In the genomic region with DNA sequence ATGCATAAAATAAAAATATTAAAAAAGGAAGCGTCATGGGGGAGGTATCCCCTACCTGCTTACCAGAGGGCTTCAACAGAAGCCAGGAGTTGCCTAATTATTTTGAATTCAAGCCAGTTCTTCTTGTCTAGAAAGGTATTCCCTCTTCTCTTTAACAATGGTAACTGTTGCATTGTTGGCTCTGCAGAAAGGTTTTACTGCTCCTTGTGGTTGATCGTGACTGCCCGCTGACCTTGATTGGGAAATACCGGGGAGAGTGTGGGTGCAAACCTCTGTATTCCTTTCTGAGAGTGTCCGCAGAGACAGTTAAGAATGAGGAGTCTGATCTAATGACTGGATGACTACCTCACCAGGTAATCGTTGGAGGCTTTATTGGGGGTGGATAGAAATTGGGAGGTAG, we compare ENCODE assay signal across 29 mouse cellular contexts. TPM values are rescaled to one million over a fixed set of nuclear protein-coding genes. Genes with fewer than 3 reads are reported as not detected.
DNase-seq lines count a peak whose midpoint lies in the region; ATAC-seq and TF ChIP-seq lines count a peak whose summit lies in the region.
"Had no signal": no experiment of that assay in that cellular context is flagged by ENCODE, and none has a peak within 500 bp of the region (broad histone marks: within the 10 kb centered on the region; RNA-seq: fewer than 3 reads in every experiment).

No protein-coding gene starts in this region.

- H3K4me2 ChIP-seq in forebrain, embryonic 14.5 days (ENCODE audit: low read length) = no peak overlapping the region
- H3K4me2 ChIP-seq in forebrain, embryonic 11.5 days (ENCODE audit: low read depth, low read length, severe bottlenecking) = no peak overlapping the region
- H3K4me2 ChIP-seq: embryonic facial prominence, embryonic 13.5 days; heart, embryonic 12.5 days; heart, embryonic 15.5 days; hindbrain, embryonic 13.5 days; intestine, embryonic 15.5 days had no signal

- CTCF ChIA-PET in Patski (lab: Charles Lee) = interaction anchor here (1.1 to 1.3 kb wide), 2 partner anchors 11 to 17 kb away, joined by 3 to 4 read pairs; no protein-coding TSS in a partner anchor

- H3K9ac ChIP-seq in forebrain, embryonic 14.5 days (ENCODE audit: low read length) = no peak overlapping the region
- no peak overlapping the region for H3K9ac ChIP-seq in forebrain, embryonic 11.5 days (ENCODE audit: low read length)
- H3K9ac ChIP-seq: embryonic facial prominence, embryonic 13.5 days; heart, embryonic 12.5 days; heart, embryonic 15.5 days; hindbrain, embryonic 13.5 days; intestine, embryonic 15.5 days had no signal

- POLR2A ChIA-PET in Patski (lab: Charles Lee) = interaction anchor here (0.5 kb wide), 1 partner anchor 79 kb away, joined by 8 read pairs; no protein-coding TSS in a partner anchor

- 86% methylated on average over 6 of the region's 6 CpGs for WGBS in forebrain, embryonic 14.5 days
- WGBS in forebrain, embryonic 11.5 days = 87% methylated on average over 6 of the region's 6 CpGs

- ATAC-seq in Patski = peak; percentile 49
- ATAC-seq in megakaryocyte, adult 5-6 weeks (ENCODE audit: poor library complexity, severe bottlenecking) = peak; percentile 67
- ATAC-seq in forebrain, embryonic 14.5 days = no peak
- no peak for ATAC-seq in forebrain, embryonic 11.5 days (replicated peaks; ENCODE audit: low FRiP score)
- ATAC-seq: forebrain, embryonic 16.5 days; hindbrain, embryonic 16.5 days; intestine, embryonic 15.5 days had no signal

- H3K27me3 ChIP-seq in Patski = no peaks in the 10 kb centered on the region
- H3K27me3 ChIP-seq in forebrain, embryonic 14.5 days (replicated peaks; ENCODE audit: control insufficient read depth, insufficient read depth, low read length) = no peaks in the 10 kb centered on the region
- no peaks in the 10 kb centered on the region for H3K27me3 ChIP-seq in forebrain, embryonic 11.5 days (ENCODE audit: control insufficient read depth, insufficient read depth, low read length)
- H3K27me3 ChIP-seq: embryonic facial prominence, embryonic 13.5 days; heart, embryonic 12.5 days; heart, embryonic 15.5 days; hindbrain, embryonic 13.5 days; intestine, embryonic 15.5 days had no signal

- TF ChIP-seq CTCF in Patski (IDR thresholded peaks at IDR 0.05) = no peak

- peaks cover 7% of the 10 kb centered on the region; the same call in 1 of the 2 replicates for H3K4me1 ChIP-seq in forebrain, embryonic 14.5 days (ENCODE audit: control insufficient read depth, insufficient read depth, low read length)
- peaks cover 11% of the 10 kb centered on the region; the same call in 1 of the 2 replicates for H3K4me1 ChIP-seq in forebrain, embryonic 11.5 days (replicated peaks; ENCODE audit: control insufficient read depth, insufficient read depth, low read length)
- H3K4me1 ChIP-seq: heart, embryonic 15.5 days had no signal

- peak; percentile 68 for DNase-seq in heart, adult 11 months
- DNase-seq in heart, adult 18-20 months = no peak
- peak; percentile 56 for DNase-seq in Patski (ENCODE audit: low read depth, low spot score)
- peak; percentile 96 for DNase-seq in fat pad, adult 2 months (ENCODE audit: extremely low read depth, low read depth, low spot score)
- no peak for DNase-seq in thymus, adult 18-20 months
- DNase-seq in forebrain, embryonic 14.5 days (ENCODE audit: low spot score) = no peak
- DNase-seq in forebrain, embryonic 11.5 days (ENCODE audit: low spot score) = no peak
- DNase-seq: adrenal gland, postnatal 10 days; cerebellum, adult 11 months; cerebellum, adult 2 months; cerebellum, adult 9-11 months; cerebellum, postnatal 25 days; embryo, embryonic 11 days; gastrocnemius, postnatal 14 days; heart, postnatal 10 days; heart, postnatal 36 days; kidney, adult 11 months had no signal

- H3K9me3 ChIP-seq in forebrain, embryonic 14.5 days (replicated peaks; ENCODE audit: control insufficient read depth, low read length) = no peaks in the 10 kb centered on the region
- H3K9me3 ChIP-seq in forebrain, embryonic 11.5 days (ENCODE audit: control insufficient read depth, low read length) = no peaks in the 10 kb centered on the region
- H3K9me3 ChIP-seq: embryonic facial prominence, embryonic 10.5 days; embryonic facial prominence, embryonic 13.5 days; forebrain, embryonic 10.5 days; heart, embryonic 12.5 days; heart, embryonic 15.5 days; hindbrain, embryonic 10.5 days; hindbrain, embryonic 13.5 days; intestine, embryonic 15.5 days had no signal

- H3K36me3 ChIP-seq in forebrain, embryonic 14.5 days (ENCODE audit: control insufficient read depth, insufficient read depth, low read length) = no peaks in the 10 kb centered on the region
- no peaks in the 10 kb centered on the region for H3K36me3 ChIP-seq in forebrain, embryonic 11.5 days (ENCODE audit: control insufficient read depth, insufficient read depth, low read length)
- H3K36me3 ChIP-seq: embryonic facial prominence, embryonic 10.5 days; embryonic facial prominence, embryonic 13.5 days; forebrain, embryonic 10.5 days; heart, embryonic 15.5 days; hindbrain, embryonic 10.5 days; intestine, embryonic 15.5 days had no signal

- in situ Hi-C loops in Patski (cut with MboI; ENCODE audit: low pct_unique_long_range_greater_than_20kb) = no loop called here

- no peak overlapping the region for H3K27ac ChIP-seq in forebrain, embryonic 14.5 days (ENCODE audit: low read depth, low read length)
- H3K27ac ChIP-seq in forebrain, embryonic 11.5 days (ENCODE audit: low read depth, low read length) = no peak overlapping the region
- H3K27ac ChIP-seq: embryonic facial prominence, embryonic 10.5 days; embryonic facial prominence, embryonic 13.5 days; forebrain, embryonic 10.5 days; heart, embryonic 15.5 days; hindbrain, embryonic 10.5 days; hindbrain, embryonic 13.5 days; intestine, embryonic 15.5 days had no signal

- no peak overlapping the region for H3K4me3 ChIP-seq in forebrain, embryonic 14.5 days (ENCODE audit: low read depth, low read length)
- no peak overlapping the region for H3K4me3 ChIP-seq in forebrain, embryonic 11.5 days (ENCODE audit: low read depth, low read length)
- H3K4me3 ChIP-seq: embryonic facial prominence, embryonic 10.5 days; embryonic facial prominence, embryonic 13.5 days; erythroblast, embryonic 14.5 days; forebrain, embryonic 10.5 days; heart, embryonic 12.5 days; heart, embryonic 15.5 days; hindbrain, embryonic 10.5 days; hindbrain, embryonic 13.5 days; intestine, embryonic 15.5 days had no signal

RNA-seq across cellular contexts. Expression of a gene that starts 59.7 kb away (rescaled TPM):
- total RNA-seq in heart, adult 18-20 months (2021) = 10 to 100 TPM; 12.4 to 13.5 TPM
- 53.5 TPM for polyA plus RNA-seq in Patski (2021)
- 21.9 and 26.9 TPM in 2 replicates for total RNA-seq in megakaryocyte, adult 5-6 weeks (2015)
- 7.8 and 18.7 TPM in 2 replicates for total RNA-seq in megakaryocyte, adult 5-6 weeks (2017)
- 40.9 and 46.6 TPM in 2 replicates for polyA plus RNA-seq in forebrain, embryonic 14.5 days (2014; fragmentation: Nextera tagmentation; extraction: Ambion mirVana)
- polyA plus RNA-seq in forebrain, embryonic 11.5 days (2014; fragmentation: Nextera tagmentation; extraction: Ambion mirVana) = 28.9 and 30.2 TPM in 2 replicates

Comparison
In these comparisons a context has a peak if more than half of its experiments do, and no peak if none do; other contexts are left out.
1. DNase-seq: peak in heart, adult 11 months (single experiment), Patski (single experiment) and fat pad, adult 2 months (single experiment); none in heart, adult 18-20 months (0 of 2), thymus, adult 18-20 months (0 of 2), forebrain, embryonic 14.5 days (single experiment) and forebrain, embryonic 11.5 days (single experiment).
2. ATAC-seq: peak in Patski (single experiment) and megakaryocyte, adult 5-6 weeks (single experiment); none in forebrain, embryonic 14.5 days (single experiment) and forebrain, embryonic 11.5 days (single experiment).